Mouse (Mus musculus): Measurements from ENCODE around the gene Hoga1. TPM values are rescaled to one million over a fixed set of nuclear protein-coding genes. Genes with fewer than 3 reads are reported as not detected.
A peak's percentile ranks its signal among the peaks of the same experiment; 100 is the strongest.

The Hoga1 gene
- 1 to 10 TPM; 2.1 to 2.3 TPM for total RNA-seq (2021)
- long read RNA-seq, experiment 1, partial matches to known transcripts, result 0 of 3 reads
- long read RNA-seq, experiment 1, other reads (novel, unspliced or antisense), result 3 of 3 reads
- long read RNA-seq, experiment 2, partial matches to known transcripts, result 1 of 1 reads
- long read RNA-seq, experiment 2, other reads (novel, unspliced or antisense), result 0 of 1 reads

DNA sequence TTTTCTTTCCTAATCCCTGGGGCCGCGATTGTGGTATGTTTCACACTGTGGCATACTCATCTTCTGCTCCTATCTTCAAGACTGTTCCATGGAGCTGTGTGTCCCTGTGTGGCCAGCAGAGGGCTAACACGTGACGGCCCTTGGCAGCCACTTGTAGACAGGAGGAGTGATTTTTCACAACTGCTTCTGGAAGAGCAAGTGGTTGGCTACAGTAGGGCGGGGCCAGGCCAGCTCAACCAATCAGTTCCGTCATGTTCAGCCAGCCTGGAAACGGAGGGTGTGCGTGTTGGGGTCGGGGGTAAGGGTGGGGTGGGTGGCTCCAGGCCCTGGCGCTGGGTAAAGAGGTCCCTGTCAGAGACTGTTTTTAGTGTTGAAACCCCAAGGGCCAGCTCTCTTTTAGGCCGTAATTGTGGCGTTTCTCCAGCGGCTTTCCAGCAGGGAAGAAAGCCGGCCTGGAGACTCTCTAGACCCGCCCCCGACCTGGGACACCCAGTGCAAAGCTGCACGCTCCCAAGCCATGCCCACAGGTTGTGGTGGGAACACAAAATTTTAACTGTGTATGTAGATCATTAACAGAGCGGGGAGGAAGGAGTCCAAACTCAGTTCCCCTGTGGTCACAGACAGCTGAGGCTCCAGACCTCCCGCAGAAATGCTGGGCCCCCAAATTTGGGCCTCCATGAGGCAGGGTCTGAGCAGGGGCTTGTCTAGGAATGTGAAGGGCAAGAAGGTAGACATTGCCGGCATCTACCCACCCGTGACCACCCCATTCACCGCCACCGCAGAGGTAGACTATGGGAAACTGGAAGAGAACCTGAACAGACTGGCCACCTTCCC lies at the start of gene Hoga1:
Gene Hoga1 (plus strand): TSS at position 342 of the 834 bp plus-strand sequence.
- peak; percentile 82 for DNase-seq

- DNase-seq, result no peak
These were observed 48.3 kb upstream of the Hoga1 start for GRCm38 (mm10) chr19:41997090-41997489.

DNA sequence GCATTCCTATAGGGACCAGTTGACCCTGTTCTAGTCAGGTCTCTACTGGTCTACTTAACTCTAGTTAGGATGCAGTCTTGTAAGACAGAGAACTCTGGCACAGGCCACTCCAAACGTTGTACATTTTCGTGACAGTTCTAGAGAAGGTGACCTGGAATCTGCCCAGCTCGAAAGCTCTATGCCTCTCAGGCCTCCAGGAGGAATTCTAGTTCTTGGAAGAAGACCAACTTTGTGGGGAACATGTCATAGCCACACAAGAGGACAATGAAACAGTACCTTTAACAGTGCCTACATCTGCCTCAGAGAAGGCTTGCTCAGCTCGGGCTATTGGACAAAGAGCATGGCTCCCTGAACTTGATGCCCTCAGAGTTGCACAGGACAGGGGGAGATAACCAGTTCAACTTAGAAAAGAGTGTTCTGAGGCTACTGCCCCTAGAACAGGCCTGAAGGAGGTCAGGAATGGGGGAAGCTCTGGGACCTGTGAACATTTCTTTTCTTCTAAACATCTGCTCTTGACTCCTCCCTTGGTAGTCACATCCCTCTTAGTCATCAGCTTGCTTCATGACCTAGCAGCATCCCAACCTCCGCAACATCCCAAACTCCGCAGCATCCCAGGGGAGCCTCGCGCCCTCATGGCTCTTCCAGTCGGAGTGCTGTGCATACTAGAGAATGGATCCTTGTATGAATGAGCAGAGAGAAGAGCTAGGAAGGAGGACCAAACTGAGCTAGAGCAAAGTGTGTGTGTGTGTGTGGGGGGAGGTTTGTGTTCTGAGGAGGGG lies 46.5 kb upstream of the Hoga1 start:
- DNase-seq, result no peak

DNA sequence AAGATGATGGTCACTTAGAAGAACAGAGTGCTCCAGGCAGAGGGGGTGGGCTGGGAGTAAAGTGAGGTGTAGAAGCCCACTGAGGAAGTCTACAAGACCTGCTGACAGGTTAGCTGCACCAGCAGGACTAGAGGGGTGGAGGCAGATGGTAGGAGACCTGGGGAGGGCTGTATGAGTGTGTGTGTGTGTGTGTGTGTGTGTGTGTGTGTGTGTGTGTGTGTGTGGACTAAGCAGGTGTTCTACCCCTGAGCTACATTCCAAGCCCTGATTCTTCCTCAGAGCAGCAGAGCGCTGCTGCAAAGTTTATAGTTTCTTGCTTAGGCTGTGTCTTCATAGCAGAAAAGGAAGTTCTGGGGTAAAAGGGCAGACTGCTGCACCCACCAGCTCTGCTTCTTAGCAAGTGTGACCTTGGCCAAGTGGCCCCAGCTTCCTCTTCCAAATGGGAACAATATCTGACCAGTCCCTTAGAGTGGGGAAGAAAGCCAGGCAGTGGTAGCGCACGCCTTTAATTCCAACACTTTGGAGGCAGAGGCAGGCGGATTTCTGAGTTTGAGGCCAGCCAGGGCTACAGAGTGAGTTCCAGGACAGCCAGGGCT lies 45.6 kb upstream of the Hoga1 start:
- DNase-seq, result no peak

GRCm38 (mm10) chr19:42000446-42000958 lies 44.9 kb upstream of the Hoga1 start:
- DNase-seq, result no peak

GRCm38 (mm10) chr19:42001253-42001980 lies 44.0 kb upstream of the Hoga1 start:
- no peak for DNase-seq

GRCm38 (mm10) chr19:42004258-42004657 lies 41.2 kb upstream of the Hoga1 start:
- no peak for DNase-seq

DNA sequence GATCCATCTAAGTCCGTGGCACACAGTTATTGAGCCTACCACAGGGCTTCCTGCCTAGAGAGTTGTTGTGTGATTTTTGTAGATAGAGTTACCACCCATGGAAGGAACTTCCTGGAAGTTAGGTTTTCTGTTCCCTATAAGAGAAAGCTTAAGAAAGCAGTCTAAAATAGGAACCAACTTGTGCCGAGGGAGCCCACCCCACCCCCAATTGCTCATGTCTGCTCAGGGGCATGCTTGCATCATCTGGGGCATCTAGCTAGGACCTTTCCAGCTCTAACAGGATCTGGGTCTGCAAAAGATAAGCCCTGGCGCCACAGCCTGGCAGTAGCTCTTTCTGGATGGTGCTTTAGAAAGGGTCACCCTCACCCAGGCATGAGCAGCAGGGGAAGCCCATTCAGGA lies 39.8 kb upstream of the Hoga1 start:
- DNase-seq, result no peak

- DNase-seq, result no peak
These were observed 38.8 kb upstream of the Hoga1 start for GRCm38 (mm10) chr19:42006568-42006967.

DNA sequence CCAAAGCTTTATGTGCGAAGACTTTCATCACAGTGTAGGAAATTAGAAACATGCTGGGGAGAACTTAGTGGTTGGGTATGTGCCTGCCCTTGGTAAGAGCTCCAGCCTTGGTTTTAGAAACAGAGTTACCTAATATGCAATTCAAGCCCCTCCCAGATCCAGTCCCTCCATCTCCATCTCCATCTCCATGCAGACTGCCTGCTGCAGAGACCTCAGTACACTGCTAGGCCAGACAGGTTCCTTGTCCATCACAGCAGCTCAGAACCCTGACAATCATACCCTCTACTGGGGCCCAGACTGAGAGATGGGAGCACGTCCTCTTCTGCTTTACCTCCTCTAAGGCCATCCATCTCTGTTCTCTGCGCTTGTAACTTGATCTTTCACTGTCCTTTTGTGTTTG lies 36.8 kb upstream of the Hoga1 start:
- no peak for DNase-seq

- DNase-seq, result no peak
These were observed 36.3 kb upstream of the Hoga1 start for GRCm38 (mm10) chr19:42009067-42009466.

DNA sequence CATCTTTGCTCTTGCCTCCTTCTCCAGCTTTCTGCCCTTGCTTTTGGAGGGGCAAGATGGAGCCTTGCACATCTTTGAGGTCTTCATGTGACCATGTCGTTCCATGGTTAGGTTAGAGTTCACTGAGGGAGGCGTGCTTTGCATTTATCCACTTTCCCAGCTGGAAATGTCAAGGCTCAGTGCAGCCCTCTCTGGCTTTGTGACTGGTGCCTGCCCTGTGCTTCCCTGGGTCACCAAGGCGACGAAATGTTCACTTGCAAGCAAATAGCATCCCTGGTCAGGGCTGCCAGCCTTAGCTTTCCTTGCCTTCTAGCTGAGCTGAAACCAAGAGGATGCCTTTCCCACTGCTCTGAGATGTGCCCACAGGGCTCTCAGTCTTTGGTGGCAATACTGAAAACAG lies 35.0 kb upstream of the Hoga1 start:
- no peak for DNase-seq

DNA sequence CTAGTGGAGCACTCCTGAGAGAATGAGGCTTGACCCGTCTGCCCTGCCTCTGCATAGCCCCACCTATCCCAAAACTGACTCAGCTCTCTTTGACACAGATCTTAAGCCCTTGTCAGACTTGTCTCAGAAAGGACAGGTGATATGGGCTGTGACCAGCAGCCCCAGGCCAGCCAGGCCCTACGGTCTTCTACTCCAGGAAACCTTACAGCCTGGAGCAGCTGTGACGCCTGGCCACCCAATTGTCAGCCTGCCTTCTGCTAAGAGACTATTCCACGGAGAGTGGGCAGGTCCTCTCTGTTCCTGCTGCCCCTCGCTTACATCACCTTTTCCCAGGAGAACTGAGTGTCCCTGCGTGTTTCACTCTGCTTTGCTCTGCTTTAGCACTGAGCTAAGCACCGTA lies 34.3 kb upstream of the Hoga1 start:
- DNase-seq, result no peak

- DNase-seq, result no peak
These were observed 31.1 kb upstream of the Hoga1 start for GRCm38 (mm10) chr19:42014231-42014825.

- no peak for DNase-seq
These were observed 30.4 kb upstream of the Hoga1 start for GRCm38 (mm10) chr19:42015001-42015400.

GRCm38 (mm10) chr19:42016251-42016650 lies 29.2 kb upstream of the Hoga1 start:
- no peak for DNase-seq

DNA sequence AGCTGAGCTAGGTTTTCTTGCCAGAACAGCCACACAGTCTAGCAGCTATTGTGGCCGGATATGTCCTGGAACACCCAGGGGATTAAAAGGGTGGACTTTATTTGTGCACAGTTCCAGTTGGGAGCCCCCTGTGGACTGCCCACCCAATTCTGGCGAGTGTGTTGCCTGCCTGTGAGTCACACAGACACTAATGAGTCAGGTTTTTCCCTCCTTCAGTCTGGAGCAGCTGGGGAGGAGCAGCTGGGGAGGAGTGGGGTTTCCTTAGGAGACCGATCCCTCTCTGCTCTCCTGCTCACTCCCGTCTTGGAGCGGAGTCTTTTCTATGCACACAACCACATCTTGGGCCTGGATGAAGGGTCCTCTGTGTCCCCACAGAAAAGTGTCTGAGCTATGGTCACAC lies 28.6 kb upstream of the Hoga1 start:
- DNase-seq, result peak; percentile 59

- DNase-seq, result peak; percentile 80
These were observed 27.8 kb upstream of the Hoga1 start for GRCm38 (mm10) chr19:42017399-42018247.

DNA sequence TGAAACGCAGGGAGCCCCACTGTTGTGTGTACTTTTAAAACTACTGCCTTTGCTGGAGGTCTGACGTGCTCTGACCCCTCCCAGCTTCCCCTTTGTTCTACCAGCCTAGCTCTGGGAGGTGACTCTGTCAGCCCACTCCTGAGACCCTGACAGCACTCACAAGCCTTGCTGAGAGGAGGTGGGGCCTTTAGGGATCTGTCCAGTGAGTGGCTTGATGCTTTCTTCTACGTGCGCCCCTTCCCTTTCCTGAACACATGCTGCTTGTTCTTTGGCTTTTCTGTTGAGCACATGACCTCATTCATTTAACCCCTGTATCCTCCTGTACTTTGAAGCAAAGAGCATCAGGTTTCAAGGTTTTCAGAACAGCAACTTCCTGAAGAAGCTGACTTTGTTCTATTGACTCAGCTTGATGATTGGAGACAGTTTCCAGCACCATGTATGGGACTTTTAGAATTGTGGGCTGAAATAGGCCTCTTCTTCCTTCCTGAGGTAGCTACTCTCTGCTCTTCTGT lies 26.3 kb upstream of the Hoga1 start:
- DNase-seq, result no peak

Data from gastrocnemius, postnatal 25 days (tissue).